Mouse (Mus musculus): Measurements from ENCODE around the gene Ifi206. TPM values are rescaled to one million over a fixed set of nuclear protein-coding genes. Genes with fewer than 3 reads are reported as not detected.

Gene Ifi206
- polyA plus RNA-seq, 1 experiment, result not detected

DNA sequence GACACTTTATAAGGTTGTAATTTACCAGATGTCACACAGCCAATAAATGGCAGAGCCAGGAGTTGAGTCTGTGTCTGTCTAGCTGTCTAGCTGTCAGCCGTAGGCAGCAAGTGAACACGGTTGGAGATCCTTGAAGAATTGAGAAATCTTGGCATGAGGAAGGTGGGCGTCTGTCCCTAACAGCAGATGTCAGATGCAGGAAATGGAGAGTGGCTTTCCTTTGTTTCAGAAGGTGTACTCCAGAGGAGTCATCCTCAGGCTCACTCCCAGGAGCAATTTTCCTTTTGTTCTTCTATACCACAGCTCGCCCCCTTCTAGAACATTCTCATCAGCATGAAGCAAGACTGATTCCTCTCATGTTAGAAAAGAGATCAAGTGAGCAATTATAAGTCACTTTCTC lies 40.2 kb downstream of the Ifi206 start:
- Histone ChIP-seq H3K4me1 (ENCODE audit: control insufficient read depth, insufficient read depth, low read length) (no peaks in the 10 kb centered on the region), H3K4me3 (ENCODE audit: insufficient read depth, low read depth, low read length) (no peak overlapping the region), H3K27ac (ENCODE audit: insufficient read depth, low read depth, low read length) (no peak overlapping the region)
- TF ChIP-seq POLR2A (IDR thresholded peaks at IDR 0.05; ENCODE audit: insufficient read depth, low read depth, low read length) (no peak), CTCF (IDR thresholded peaks at IDR 0.05; ENCODE audit: insufficient read depth, low read depth, low read length) (no peak)
- WGBS, result 84% methylated on average over 4 of the region's 4 CpGs

GRCm38 (mm10) chr1:173447067-173447466 lies 43.8 kb downstream of the Ifi206 start:
- 79% methylated on average over 4 of the region's 4 CpGs for WGBS
- Histone ChIP-seq H3K27ac (ENCODE audit: insufficient read depth, low read depth, low read length) (no peak overlapping the region), H3K4me3 (ENCODE audit: insufficient read depth, low read depth, low read length) (no peak overlapping the region), H3K4me1 (ENCODE audit: control insufficient read depth, insufficient read depth, low read length) (no peaks in the 10 kb centered on the region)
- TF ChIP-seq CTCF (IDR thresholded peaks at IDR 0.05; ENCODE audit: insufficient read depth, low read depth, low read length), result no peak
- TF ChIP-seq POLR2A (IDR thresholded peaks at IDR 0.05; ENCODE audit: insufficient read depth, low read depth, low read length), result no peak

DNA sequence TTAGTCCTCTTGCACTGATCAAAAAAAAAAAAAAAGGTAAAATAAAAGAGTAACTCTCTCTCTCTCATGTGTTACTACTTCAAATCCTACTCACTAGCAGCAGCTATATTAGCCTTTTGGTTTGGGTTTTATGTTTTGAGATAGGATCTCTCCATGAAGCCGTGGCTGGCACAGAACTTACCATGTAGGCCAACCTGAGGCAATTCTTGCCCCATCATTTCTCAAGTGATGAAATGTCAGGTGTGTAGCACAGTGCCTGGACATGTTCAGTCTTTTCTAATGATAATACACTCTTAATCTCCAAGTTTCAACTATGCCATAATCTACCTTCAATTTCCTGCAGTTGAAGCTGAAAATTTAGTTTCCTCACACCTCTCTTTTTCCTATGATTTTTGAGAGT lies 47.8 kb downstream of the Ifi206 start:
- TF ChIP-seq CTCF (IDR thresholded peaks at IDR 0.05; ENCODE audit: insufficient read depth, low read depth, low read length), result no peak
- H3K4me3 ChIP-seq (ENCODE audit: insufficient read depth, low read depth, low read length), result no peak overlapping the region
- no peak overlapping the region for H3K27ac ChIP-seq (ENCODE audit: insufficient read depth, low read depth, low read length)
- H3K4me1 ChIP-seq (ENCODE audit: control insufficient read depth, insufficient read depth, low read length), result no peaks in the 10 kb centered on the region
- 94% methylated on average over 1 of the region's 1 CpGs for WGBS

GRCm38 (mm10) chr1:173441210-173441609 lies 49.6 kb downstream of the Ifi206 start:
- no peak overlapping the region for H3K27ac ChIP-seq (ENCODE audit: insufficient read depth, low read depth, low read length)
- H3K4me1 ChIP-seq (ENCODE audit: control insufficient read depth, insufficient read depth, low read length), result no peaks in the 10 kb centered on the region
- TF ChIP-seq CTCF (IDR thresholded peaks at IDR 0.05; ENCODE audit: insufficient read depth, low read depth, low read length) (no peak), POLR2A (IDR thresholded peaks at IDR 0.05; ENCODE audit: insufficient read depth, low read depth, low read length) (no peak)
- H3K4me3 ChIP-seq (ENCODE audit: insufficient read depth, low read depth, low read length), result no peak overlapping the region
- WGBS, result 78% methylated on average over 4 of the region's 4 CpGs

GRCm38 (mm10) chr1:173440681-173441080 lies 50.2 kb downstream of the Ifi206 start:
- 91% methylated on average over 1 of the region's 1 CpGs for WGBS
- H3K27ac ChIP-seq (ENCODE audit: insufficient read depth, low read depth, low read length), result no peak overlapping the region
- TF ChIP-seq CTCF (IDR thresholded peaks at IDR 0.05; ENCODE audit: insufficient read depth, low read depth, low read length), result no peak
- TF ChIP-seq POLR2A (IDR thresholded peaks at IDR 0.05; ENCODE audit: insufficient read depth, low read depth, low read length), result no peak
- no peaks in the 10 kb centered on the region for H3K4me1 ChIP-seq (ENCODE audit: control insufficient read depth, insufficient read depth, low read length)
- H3K4me3 ChIP-seq (ENCODE audit: insufficient read depth, low read depth, low read length), result no peak overlapping the region

- Histone ChIP-seq H3K27ac (ENCODE audit: insufficient read depth, low read depth, low read length) (no peak overlapping the region), H3K4me1 (ENCODE audit: control insufficient read depth, insufficient read depth, low read length) (0 out of 2 replicates have a peak, but pooled peaks cover 2% of the 10 kb centered on the region), H3K4me3 (ENCODE audit: insufficient read depth, low read depth, low read length) (no peak overlapping the region)
- TF ChIP-seq CTCF (IDR thresholded peaks at IDR 0.05; ENCODE audit: insufficient read depth, low read depth, low read length) (no peak), POLR2A (IDR thresholded peaks at IDR 0.05; ENCODE audit: insufficient read depth, low read depth, low read length) (no peak)
- 78% methylated on average over 6 of the region's 6 CpGs for WGBS
Observed at GRCm38 (mm10) chr1:173437161-173437953, 53.5 kb downstream of the Ifi206 start.

GRCm38 (mm10) chr1:173432411-173432810 lies 58.4 kb downstream of the Ifi206 start:
- TF ChIP-seq CTCF (IDR thresholded peaks at IDR 0.05; ENCODE audit: insufficient read depth, low read depth, low read length) (no peak), POLR2A (IDR thresholded peaks at IDR 0.05; ENCODE audit: insufficient read depth, low read depth, low read length) (no peak)
- no peak overlapping the region for H3K4me3 ChIP-seq (ENCODE audit: insufficient read depth, low read depth, low read length)
- no peak overlapping the region for H3K27ac ChIP-seq (ENCODE audit: insufficient read depth, low read depth, low read length)
- 0 out of 2 replicates have a peak, but pooled peaks cover 2% of the 10 kb centered on the region for H3K4me1 ChIP-seq (ENCODE audit: control insufficient read depth, insufficient read depth, low read length)
- 82% methylated on average over 2 of the region's 2 CpGs for WGBS

DNA sequence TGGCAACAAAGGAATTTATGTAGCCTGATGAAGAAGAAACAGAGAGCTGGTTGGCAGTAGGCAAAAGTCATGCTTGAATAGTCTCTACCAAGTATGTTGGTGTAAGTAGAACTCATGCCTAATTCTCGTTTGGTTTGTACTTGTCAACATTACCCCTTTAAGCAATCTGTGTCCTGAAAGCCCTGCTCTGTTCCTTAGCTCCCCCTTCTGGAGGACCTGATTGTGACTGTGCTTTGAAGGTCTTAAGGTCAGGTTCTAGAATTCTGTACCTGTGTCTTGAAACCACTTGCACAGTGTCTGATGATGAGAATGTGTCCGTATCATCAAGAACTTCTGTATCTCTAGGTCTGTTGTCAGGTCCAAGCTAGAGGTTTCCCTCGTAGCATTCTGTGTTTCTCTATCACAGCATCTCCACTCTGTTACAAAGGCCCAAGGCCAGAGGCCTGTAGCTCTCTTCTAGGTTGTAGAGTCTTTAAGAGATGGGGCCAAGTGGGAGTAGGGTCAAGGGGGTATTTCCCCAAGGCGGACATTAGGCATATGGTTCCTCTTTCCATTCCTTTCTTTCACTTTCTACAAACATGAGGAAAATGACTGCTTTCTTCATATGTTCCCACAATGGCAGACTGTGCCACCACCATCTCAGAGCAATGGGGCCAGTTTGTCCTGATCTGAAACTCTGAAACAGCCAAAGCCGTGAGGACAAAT lies 60.7 kb downstream of the Ifi206 start:
- 83% methylated on average over 5 of the region's 5 CpGs for WGBS
- Histone ChIP-seq H3K4me3 (ENCODE audit: insufficient read depth, low read depth, low read length) (no peak overlapping the region), H3K27ac (ENCODE audit: insufficient read depth, low read depth, low read length) (no peak overlapping the region), H3K4me1 (ENCODE audit: control insufficient read depth, insufficient read depth, low read length) (0 out of 2 replicates have a peak, but pooled peaks cover 2% of the 10 kb centered on the region)
- no peak for TF ChIP-seq CTCF (IDR thresholded peaks at IDR 0.05; ENCODE audit: insufficient read depth, low read depth, low read length)
- no peak for TF ChIP-seq POLR2A (IDR thresholded peaks at IDR 0.05; ENCODE audit: insufficient read depth, low read depth, low read length)

DNA sequence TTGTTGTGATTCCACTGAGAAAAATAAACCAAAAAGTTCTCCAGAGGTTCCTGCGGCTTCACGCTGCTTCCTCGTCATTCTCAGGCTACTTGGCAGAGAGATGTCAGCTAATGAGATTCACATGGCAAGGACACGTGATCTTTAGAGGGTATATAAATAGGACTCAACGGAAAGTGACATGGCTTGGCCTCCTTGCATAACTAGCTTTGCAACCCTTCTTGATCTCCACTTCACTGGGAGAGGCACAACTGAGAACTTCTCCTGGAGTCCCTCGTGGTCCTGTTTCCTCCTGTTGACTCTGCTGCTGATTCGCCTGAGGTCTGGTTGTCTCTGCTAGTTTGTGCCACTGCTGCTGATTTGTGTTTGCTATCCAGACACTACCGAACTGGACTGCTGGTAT lies 63.5 kb downstream of the Ifi206 start:
- TF ChIP-seq CTCF (IDR thresholded peaks at IDR 0.05; ENCODE audit: insufficient read depth, low read depth, low read length) (no peak), POLR2A (IDR thresholded peaks at IDR 0.05; ENCODE audit: insufficient read depth, low read depth, low read length) (no peak)
- H3K27ac ChIP-seq (ENCODE audit: insufficient read depth, low read depth, low read length), result no peak overlapping the region
- H3K4me1 ChIP-seq (ENCODE audit: control insufficient read depth, insufficient read depth, low read length), result no peaks in the 10 kb centered on the region
- no peak overlapping the region for H3K4me3 ChIP-seq (ENCODE audit: insufficient read depth, low read depth, low read length)
- WGBS, result 82% methylated on average over 8 of the region's 8 CpGs

Measured in olfactory bulb, adult 2 months (tissue).